Mouse (Mus musculus) testis, adult 2 months (tissue): Measurements from ENCODE around the gene Tns4.

Experiments
- CTCF ChIP-seq: fragments of 200-500 bp; IDR thresholded peaks from 2 replicates; pipeline ENCODE4 v1.5.1; 2012; ENCODE audit warnings: low read depth, mild to moderate bottlenecking, inconsistent platforms, low read length, moderate library complexity; ENCODE audit not compliant: control insufficient read depth, insufficient read depth, insufficient replicate concordance
- POLR2A ChIP-seq: fragments of 200-500 bp; IDR thresholded peaks from 2 replicates; pipeline ENCODE4 v1.6.1; 2012; ENCODE audit warnings: low read depth, mild to moderate bottlenecking, inconsistent platforms, low read length, moderate library complexity; ENCODE audit not compliant: control insufficient read depth

DNA sequence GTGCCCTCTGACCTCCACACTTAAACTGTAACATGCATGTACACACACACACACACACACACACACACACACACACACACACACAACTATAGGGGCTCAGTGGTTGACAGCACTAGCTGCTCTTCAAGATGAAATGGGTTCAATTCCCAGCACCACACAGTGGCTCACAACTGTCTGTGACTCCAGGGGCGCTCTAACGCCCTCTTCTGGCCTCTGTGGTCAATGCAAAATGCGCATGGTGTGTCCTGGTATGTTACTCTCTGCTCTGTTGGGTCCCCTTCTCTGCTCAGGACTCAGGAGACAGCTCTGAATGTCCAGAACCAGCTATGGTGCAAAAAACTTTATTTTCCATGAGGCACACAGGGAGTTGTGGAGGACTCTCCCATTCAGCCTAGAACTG is 23.8 kb downstream of the Tns4 start:
- peak; percentile 21; the same call in 1 of the 2 replicates for TF ChIP-seq CTCF
- no peak for TF ChIP-seq POLR2A
